Mouse (Mus musculus): ENCODE results near the gene Gorasp2.

Gene Gorasp2

GRCm38 (mm10) chr2:70661715-70662495 is 529 bp downstream of the Gorasp2 start, which contains the start of gene Gm26558:
TSS of gene Gm26558 (minus strand) at chr2:70662108.
- peak in 1 of 2 experiments; percentile 14 for DNase-seq

GRCm38 (mm10) chr2:70663764-70664163 is 2.4 kb downstream of the Gorasp2 start:
- DNase-seq, result no peak

GRCm38 (mm10) chr2:70667016-70667415 is 5.6 kb downstream of the Gorasp2 start:
- DNase-seq, result no peak

- no peak for DNase-seq
These were observed 7.9 kb downstream of the Gorasp2 start for GRCm38 (mm10) chr2:70669241-70669640.

GRCm38 (mm10) chr2:70669896-70670295 is 8.5 kb downstream of the Gorasp2 start:
- no peak for DNase-seq

GRCm38 (mm10) chr2:70672476-70672875 is 11.1 kb downstream of the Gorasp2 start:
- DNase-seq, result no peak

- no peak for DNase-seq
These were observed 12.2 kb downstream of the Gorasp2 start for GRCm38 (mm10) chr2:70673445-70674126.

GRCm38 (mm10) chr2:70682324-70682723 is 20.9 kb downstream of the Gorasp2 start:
- no peak for DNase-seq

GRCm38 (mm10) chr2:70688454-70689078 is 27.2 kb downstream of the Gorasp2 start:
- DNase-seq, result no peak

GRCm38 (mm10) chr2:70690195-70690594 is 28.8 kb downstream of the Gorasp2 start:
- DNase-seq, result no peak

- DNase-seq, result no peak
These were observed 34.3 kb downstream of the Gorasp2 start for GRCm38 (mm10) chr2:70695712-70696111.

- DNase-seq, result no peak
These were observed 39.5 kb downstream of the Gorasp2 start for GRCm38 (mm10) chr2:70700851-70701250.

- no peak for DNase-seq
These were observed 40.2 kb downstream of the Gorasp2 start for GRCm38 (mm10) chr2:70701571-70701970.

GRCm38 (mm10) chr2:70702403-70702802 is 41.0 kb downstream of the Gorasp2 start:
- DNase-seq, result no peak

GRCm38 (mm10) chr2:70708986-70709730 is 47.8 kb downstream of the Gorasp2 start:
- DNase-seq, result no peak

GRCm38 (mm10) chr2:70710236-70710635 is 48.9 kb downstream of the Gorasp2 start:
- no peak for DNase-seq

- DNase-seq, result no peak
These were observed 49.5 kb downstream of the Gorasp2 start for GRCm38 (mm10) chr2:70710878-70711277.

GRCm38 (mm10) chr2:70723610-70724243 is 62.4 kb downstream of the Gorasp2 start:
- DNase-seq, result no peak

GRCm38 (mm10) chr2:70727089-70727488 is 65.7 kb downstream of the Gorasp2 start:
- DNase-seq, result no peak

- no peak for DNase-seq
These were observed 74.2 kb downstream of the Gorasp2 start for GRCm38 (mm10) chr2:70735534-70735933.

- DNase-seq, result no peak
These were observed 74.6 kb downstream of the Gorasp2 start for GRCm38 (mm10) chr2:70736008-70736407.

- no peak for DNase-seq
These were observed 80.5 kb downstream of the Gorasp2 start for GRCm38 (mm10) chr2:70741901-70742300.

Data from cerebellum, adult 18-20 months (tissue).